Mouse (Mus musculus) bone marrow, adult 2 months (tissue): ENCODE data around the gene Krtap5-2.
"Not testable (repeated sequence)": the region's sequence is repeated elsewhere in the genome, so short reads cannot be mapped to it uniquely, and the experiment has no call there.

Experiments
- CTCF ChIP-seq: fragments of 200-500 bp; IDR thresholded peaks from 2 replicates; pipeline ENCODE4 v1.5.1; 2011; ENCODE audit warnings: low read length, control low read depth; ENCODE audit not compliant: control insufficient read depth, insufficient read depth
- POLR2A ChIP-seq: fragments of 200-500 bp; IDR thresholded peaks from 2 replicates; pipeline ENCODE4 v1.6.1; 2011; ENCODE audit warnings: low read depth, mild to moderate bottlenecking, control low read depth, low read length, borderline replicate concordance; ENCODE audit not compliant: control insufficient read depth

DNA sequence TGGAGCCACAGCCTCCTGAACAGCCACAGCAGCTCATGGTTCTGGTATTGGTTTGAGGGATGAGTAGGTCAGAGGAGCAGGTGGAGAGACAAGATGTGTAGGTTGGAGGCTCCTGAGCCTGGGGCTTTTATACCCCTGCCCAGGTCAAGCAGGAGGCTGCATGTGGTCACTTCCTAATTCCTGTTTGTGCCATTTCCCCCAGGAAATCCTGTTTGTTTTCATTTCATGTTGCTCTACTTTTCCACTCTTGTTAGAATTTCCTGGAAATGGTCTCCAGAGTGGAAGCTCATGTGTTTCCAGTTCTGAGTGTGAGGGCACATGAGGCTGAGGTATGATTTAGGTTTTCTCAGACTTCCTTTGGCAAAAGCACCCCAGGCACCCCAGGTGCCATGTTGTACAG lies at the start of gene Krtap5-2:
- not testable (repeated sequence) for TF ChIP-seq POLR2A, CTCF
